Comparison of ENCODE assay signal across 10 mouse cellular contexts in genomic region chr4:140631276-140631849, GRCm38 (mm10). TPM values are rescaled to one million over a fixed set of nuclear protein-coding genes. Genes with fewer than 3 reads are reported as not detected.
DNase-seq lines count a peak whose midpoint lies in the region; ATAC-seq and TF ChIP-seq lines count a peak whose summit lies in the region.
"Had no signal": no experiment of that assay in that cellular context is flagged by ENCODE, and none has a peak within 500 bp of the region (broad histone marks: within the 10 kb centered on the region; RNA-seq: fewer than 3 reads in every experiment).

No protein-coding gene starts in this region.

- 62% methylated on average over 6 of the region's 6 CpGs for WGBS in liver, embryonic 13.5 days (ENCODE audit: insufficient replicate concordance)
- 77% methylated on average over 6 of the region's 6 CpGs for WGBS in hindbrain, postnatal 0 days
- WGBS in midbrain, embryonic 13.5 days, result 82% methylated on average over 6 of the region's 6 CpGs

- peak overlapping the region; percentile 36; the same call in 1 of the 2 replicates for H3K27ac ChIP-seq in liver, embryonic 13.5 days
- H3K27ac ChIP-seq in brown adipose tissue, adult 24 weeks (replicated peaks; ENCODE audit: low read depth, low read length), result peak overlapping the region; percentile 54
- no peak overlapping the region for H3K27ac ChIP-seq in hindbrain, postnatal 0 days
- peak overlapping the region; percentile 25 for H3K27ac ChIP-seq in midbrain, embryonic 13.5 days
- H3K27ac ChIP-seq: limb, embryonic 13.5 days had no signal

- TF ChIP-seq CTCF in hindbrain, postnatal 0 days (IDR thresholded peaks at IDR 0.05; ENCODE audit: low read depth), result no peak

- no peak for DNase-seq in liver, embryonic 13.5 days
- no peak for DNase-seq in liver
- no peak for DNase-seq in hindbrain, postnatal 0 days (ENCODE audit: low spot score)
- no peak for DNase-seq in urinary bladder, postnatal 10 days (ENCODE audit: low spot score)
- DNase-seq in ovary, postnatal 14 days (ENCODE audit: low spot score), result no peak
- DNase-seq: forebrain, postnatal 0 days; right cerebral cortex, postnatal 4 days had no signal

- H3K9me3 ChIP-seq in liver, embryonic 13.5 days (replicated peaks), result no peaks in the 10 kb centered on the region
- no peaks in the 10 kb centered on the region for H3K9me3 ChIP-seq in hindbrain, postnatal 0 days (ENCODE audit: low read length)
- H3K9me3 ChIP-seq in midbrain, embryonic 13.5 days, result no peaks in the 10 kb centered on the region
- H3K9me3 ChIP-seq: limb, embryonic 13.5 days had no signal

- H3K4me3 ChIP-seq in liver, embryonic 13.5 days (replicated peaks), result no peak overlapping the region
- no peak overlapping the region for H3K4me3 ChIP-seq in brown adipose tissue, adult 24 weeks (ENCODE audit: insufficient read depth, low read depth, low read length)
- no peak overlapping the region for H3K4me3 ChIP-seq in hindbrain, postnatal 0 days (ENCODE audit: low read length)
- no peak overlapping the region for H3K4me3 ChIP-seq in midbrain, embryonic 13.5 days (replicated peaks)
- H3K4me3 ChIP-seq: limb, embryonic 13.5 days had no signal

- no peak for ATAC-seq in liver, embryonic 13.5 days (ENCODE audit: low read depth)
- ATAC-seq in hindbrain, postnatal 0 days, result no peak
- no peak for ATAC-seq in midbrain, embryonic 13.5 days
- ATAC-seq: forebrain, postnatal 0 days had no signal

- no peak overlapping the region for H3K4me2 ChIP-seq in liver, embryonic 13.5 days
- H3K4me2 ChIP-seq in hindbrain, postnatal 0 days (ENCODE audit: low read depth, low read length), result no peak overlapping the region
- no peak overlapping the region for H3K4me2 ChIP-seq in midbrain, embryonic 13.5 days (replicated peaks)
- H3K4me2 ChIP-seq: limb, embryonic 13.5 days had no signal

- peaks cover 21% of the 10 kb centered on the region for H3K4me1 ChIP-seq in liver, embryonic 13.5 days (replicated peaks)
- no peaks in the 10 kb centered on the region for H3K4me1 ChIP-seq in brown adipose tissue, adult 24 weeks (ENCODE audit: control insufficient read depth, insufficient read depth, insufficient read length, low read length)
- H3K4me1 ChIP-seq in hindbrain, postnatal 0 days (ENCODE audit: insufficient read depth, low read length), result peaks cover 15% of the 10 kb centered on the region; the same call in 1 of the 2 replicates
- H3K4me1 ChIP-seq in midbrain, embryonic 13.5 days (replicated peaks), result peaks cover 48% of the 10 kb centered on the region

- H3K36me3 ChIP-seq in liver, embryonic 13.5 days, result no peaks in the 10 kb centered on the region
- H3K36me3 ChIP-seq in hindbrain, postnatal 0 days (ENCODE audit: insufficient read depth, low read length), result no peaks in the 10 kb centered on the region; the same call in 1 of the 2 replicates
- peaks cover 21% of the 10 kb centered on the region for H3K36me3 ChIP-seq in midbrain, embryonic 13.5 days

- no peak overlapping the region for H3K9ac ChIP-seq in liver, embryonic 13.5 days
- H3K9ac ChIP-seq in hindbrain, postnatal 0 days (replicated peaks; ENCODE audit: low read length), result 0 out of 2 replicates have a peak overlapping the region, but pooled peaks have one; percentile 13
- no peak overlapping the region for H3K9ac ChIP-seq in midbrain, embryonic 13.5 days (replicated peaks)
- H3K9ac ChIP-seq: forebrain, postnatal 0 days; limb, embryonic 13.5 days had no signal

- H3K27me3 ChIP-seq in liver, embryonic 13.5 days, result no peaks in the 10 kb centered on the region
- H3K27me3 ChIP-seq in hindbrain, postnatal 0 days (ENCODE audit: insufficient read depth, low read length), result no peaks in the 10 kb centered on the region
- no peaks in the 10 kb centered on the region for H3K27me3 ChIP-seq in midbrain, embryonic 13.5 days
- H3K27me3 ChIP-seq: limb, embryonic 13.5 days had no signal

RNA-seq across cellular contexts. Expression of gene Arhgef10l, which starts 34.4 kb away (rescaled TPM):
- 2.6 and 2.7 TPM in 2 replicates for polyA plus RNA-seq in liver, embryonic 13.5 days (2015; fragmentation: Nextera tagmentation; extraction: Ambion mirVana)
- 2.2 and 3.3 TPM in 2 replicates for polyA plus RNA-seq in brown adipose tissue, adult 24 weeks (2012; ENCODE audit: insufficient read depth, insufficient read length, missing spikeins)
- total RNA-seq in hindbrain, postnatal 0 days (2014; rRNA removed), result 79.2 and 79.4 TPM in 2 replicates
- polyA plus RNA-seq in hindbrain, postnatal 0 days (2015; fragmentation: Nextera tagmentation; extraction: Ambion mirVana), result 22.5 and 22.6 TPM in 2 replicates
- polyA plus RNA-seq in midbrain, embryonic 13.5 days (2015; fragmentation: Nextera tagmentation; extraction: Ambion mirVana), result 27.7 and 28.3 TPM in 2 replicates
